ENCODE assay signal across 19 mouse cellular contexts in the genomic region with DNA sequence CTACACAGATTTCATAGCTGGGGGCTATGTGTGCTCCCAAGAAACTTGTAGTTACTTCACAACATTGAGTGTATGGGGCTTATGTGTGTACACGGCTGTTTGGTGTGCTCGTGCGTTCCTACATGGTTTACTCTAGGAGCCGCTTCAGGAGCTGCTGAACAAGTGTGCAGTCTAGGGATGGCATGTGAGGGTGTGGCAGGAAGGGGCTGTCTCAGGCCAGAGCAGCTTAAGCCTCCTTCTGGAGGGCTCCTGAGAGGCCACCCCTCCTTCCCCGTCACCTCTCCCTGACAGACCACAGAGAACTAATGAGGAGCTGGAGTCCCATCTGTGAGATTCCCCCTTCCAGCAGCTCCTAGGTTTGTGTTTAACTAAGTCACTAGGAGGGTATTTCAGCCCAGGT. TPM values are rescaled to one million over a fixed set of nuclear protein-coding genes. Genes with fewer than 3 reads are reported as not detected.
DNase-seq lines count a peak whose midpoint lies in the region; ATAC-seq and TF ChIP-seq lines count a peak whose summit lies in the region.
"Had no signal": no experiment of that assay in that cellular context is flagged by ENCODE, and none has a peak within 500 bp of the region (broad histone marks: within the 10 kb centered on the region; RNA-seq: fewer than 3 reads in every experiment).

No protein-coding gene starts in this region.

- H3K4me3 ChIP-seq in lung, postnatal 0 days (ENCODE audit: low read depth, low read length), result no peak overlapping the region

- H3K27ac ChIP-seq in lung, postnatal 0 days (ENCODE audit: low read length), result no peak overlapping the region

- peaks cover 23% of the 10 kb centered on the region; the same call in 1 of the 2 replicates for H3K36me3 ChIP-seq in lung, postnatal 0 days (ENCODE audit: insufficient read depth, low read length)

- 56% methylated on average over 5 of the region's 5 CpGs for WGBS in lung, postnatal 0 days

- no peaks in the 10 kb centered on the region for H3K27me3 ChIP-seq in lung, postnatal 0 days (replicated peaks; ENCODE audit: insufficient read depth, low read length)
- H3K27me3 ChIP-seq: CH12.LX, Patski had no signal

- peak; percentile 62 for DNase-seq in lung, postnatal 0 days (ENCODE audit: low spot score)
- DNase-seq in lung, postnatal 10 days, result no peak
- DNase-seq: adrenal gland, adult 2 months; adrenal gland, adult 8-10 months; adrenal gland, postnatal 10 days; adrenal gland, postnatal 14 days; adrenal gland, postnatal 25 days; adrenal gland, postnatal 36 days; B cell, adult 2 months; cerebellum, adult 11 months; cerebellum, adult 11-12 months; cerebellum, adult 18-20 months; cerebellum, adult 2 months had no signal

- peak; percentile 88 for ATAC-seq in lung, postnatal 0 days
- ATAC-seq: activated CD4-positive, CD25-positive, alpha-beta regulatory T cell, adult 4 months; CD4-positive, CD25-positive, alpha-beta regulatory T cell, adult 4 months; Patski had no signal

- no peak for TF ChIP-seq EP300 in lung, postnatal 0 days (IDR thresholded peaks at IDR 0.05)

- H3K9me3 ChIP-seq in lung, postnatal 0 days (ENCODE audit: low read length), result no peaks in the 10 kb centered on the region
- H3K9me3 ChIP-seq: G1E had no signal

- no peak for TF ChIP-seq CTCF in lung, postnatal 0 days (IDR thresholded peaks at IDR 0.05)

- no peak overlapping the region for H3K9ac ChIP-seq in lung, postnatal 0 days (replicated peaks; ENCODE audit: low read depth)

- H3K4me1 ChIP-seq in lung, postnatal 0 days (ENCODE audit: insufficient read depth, low read depth, low read length), result no peaks in the 10 kb centered on the region

- no peak overlapping the region for H3K4me2 ChIP-seq in lung, postnatal 0 days (replicated peaks; ENCODE audit: low read depth, low read length)

RNA-seq across cellular contexts. Expression of a gene that starts 38.3 kb away (rescaled TPM):
- polyA plus RNA-seq in lung, postnatal 0 days (2015; fragmentation: Nextera tagmentation; extraction: Ambion mirVana), result 17.1 and 30.7 TPM in 2 replicates

RNA-seq across cellular contexts. Expression of a gene that starts 43.2 kb away (rescaled TPM):
- polyA plus RNA-seq in lung, postnatal 0 days (2015; fragmentation: Nextera tagmentation; extraction: Ambion mirVana), result 0.37 and 0.61 TPM in 2 replicates
- polyA plus RNA-seq: C2C12; CD4-positive, CD25-positive, alpha-beta regulatory T cell, adult 4 months; Patski had no signal
